Mouse (Mus musculus): Measurements from ENCODE around the gene Ube2f. TPM values are rescaled to one million over a fixed set of nuclear protein-coding genes. Genes with fewer than 3 reads are reported as not detected.

The Ube2f gene
- 60.8 and 65.7 TPM in 2 replicates for polyA plus RNA-seq (2015; fragmentation: Nextera tagmentation; extraction: Ambion mirVana)

- Histone ChIP-seq H3K9ac (ENCODE audit: low read length) (peak within 1 kb of the TSS; percentile 95), H3K4me3 (ENCODE audit: low read length) (peak within 1 kb of the TSS; percentile 98), H3K4me1 (replicated peaks; ENCODE audit: control insufficient read depth, insufficient read depth, low read length) (peaks cover 18% of the 10 kb centered on the region), H3K9me3 (ENCODE audit: control insufficient read depth, low read length) (no peaks in the 10 kb centered on the region), H3K36me3 (ENCODE audit: control insufficient read depth, insufficient read depth, low read length) (peaks cover 4% of the 10 kb centered on the region; the same call in 1 of the 2 replicates), H3K4me2 (ENCODE audit: low read depth, low read length) (peak within 1 kb of the TSS; percentile 94), H3K27ac (ENCODE audit: low read length) (peak within 1 kb of the TSS; percentile 78), H3K27me3 (ENCODE audit: control insufficient read depth, insufficient read depth, low read depth, low read length) (no peaks in the 10 kb centered on the region)
- peak; percentile 100 for ATAC-seq (ENCODE audit: low read depth)
- WGBS = under 1% methylated on average over 43 of the region's 43 CpGs
Measured at GRCm38 (mm10) chr1:91249564-91250414, at the start of gene Ube2f. Gene Ube2f, plus strand, starts transcription at chr1:91250304.

GRCm38 (mm10) chr1:91201122-91201521 is 49.0 kb upstream of the Ube2f start:
- Histone ChIP-seq H3K36me3 (ENCODE audit: control insufficient read depth, insufficient read depth, low read length) (no peaks in the 10 kb centered on the region), H3K9ac (ENCODE audit: low read length) (no peak overlapping the region), H3K4me1 (replicated peaks; ENCODE audit: control insufficient read depth, insufficient read depth, low read length) (no peaks in the 10 kb centered on the region), H3K27ac (ENCODE audit: low read length) (no peak overlapping the region), H3K27me3 (ENCODE audit: control insufficient read depth, insufficient read depth, low read depth, low read length) (no peaks in the 10 kb centered on the region), H3K4me2 (ENCODE audit: low read depth, low read length) (no peak overlapping the region), H3K4me3 (ENCODE audit: low read length) (no peak overlapping the region), H3K9me3 (ENCODE audit: control insufficient read depth, low read length) (no peaks in the 10 kb centered on the region)
- WGBS = 51% methylated on average over 3 of the region's 3 CpGs
- no peak for ATAC-seq (ENCODE audit: low read depth)

- H3K27ac ChIP-seq (ENCODE audit: low read length) = no peak overlapping the region
Measured at GRCm38 (mm10) chr1:91204221-91204765, 45.8 kb upstream of the Ube2f start.

GRCm38 (mm10) chr1:91205651-91206050 is 44.5 kb upstream of the Ube2f start:
- Histone ChIP-seq H3K9me3 (ENCODE audit: control insufficient read depth, low read length) (no peaks in the 10 kb centered on the region), H3K27ac (ENCODE audit: low read length) (no peak overlapping the region), H3K36me3 (ENCODE audit: control insufficient read depth, insufficient read depth, low read length) (no peaks in the 10 kb centered on the region), H3K9ac (ENCODE audit: low read length) (no peak overlapping the region), H3K4me3 (ENCODE audit: low read length) (no peak overlapping the region), H3K27me3 (ENCODE audit: control insufficient read depth, insufficient read depth, low read depth, low read length) (no peaks in the 10 kb centered on the region), H3K4me2 (ENCODE audit: low read depth, low read length) (no peak overlapping the region), H3K4me1 (replicated peaks; ENCODE audit: control insufficient read depth, insufficient read depth, low read length) (no peaks in the 10 kb centered on the region)
- no peak for ATAC-seq (ENCODE audit: low read depth)
- 69% methylated on average over 6 of the region's 6 CpGs for WGBS

More at GRCm38 (mm10) chr1:91204221-91204765, 45.8 kb upstream of the Ube2f start:
- no peak for ATAC-seq (ENCODE audit: low read depth)
- Histone ChIP-seq H3K4me2 (ENCODE audit: low read depth, low read length) (no peak overlapping the region), H3K9me3 (ENCODE audit: control insufficient read depth, low read length) (no peaks in the 10 kb centered on the region), H3K27me3 (ENCODE audit: control insufficient read depth, insufficient read depth, low read depth, low read length) (no peaks in the 10 kb centered on the region), H3K4me1 (replicated peaks; ENCODE audit: control insufficient read depth, insufficient read depth, low read length) (no peaks in the 10 kb centered on the region), H3K36me3 (ENCODE audit: control insufficient read depth, insufficient read depth, low read length) (no peaks in the 10 kb centered on the region), H3K4me3 (ENCODE audit: low read length) (no peak overlapping the region), H3K9ac (ENCODE audit: low read length) (no peak overlapping the region)
- 74% methylated on average over 5 of the region's 5 CpGs for WGBS

GRCm38 (mm10) chr1:91206336-91206735 is 43.8 kb upstream of the Ube2f start:
- H3K9ac ChIP-seq (ENCODE audit: low read length) = no peak overlapping the region
- no peak overlapping the region for H3K27ac ChIP-seq (ENCODE audit: low read length)
- H3K4me3 ChIP-seq (ENCODE audit: low read length) = no peak overlapping the region
- no peak for ATAC-seq (ENCODE audit: low read depth)
- 0 out of 2 replicates have a peak, but pooled peaks cover under 1% of the 10 kb centered on the region for H3K4me1 ChIP-seq (replicated peaks; ENCODE audit: control insufficient read depth, insufficient read depth, low read length)
- no peaks in the 10 kb centered on the region for H3K9me3 ChIP-seq (ENCODE audit: control insufficient read depth, low read length)
- H3K36me3 ChIP-seq (ENCODE audit: control insufficient read depth, insufficient read depth, low read length) = no peaks in the 10 kb centered on the region
- H3K27me3 ChIP-seq (ENCODE audit: control insufficient read depth, insufficient read depth, low read depth, low read length) = no peaks in the 10 kb centered on the region
- 77% methylated on average over 8 of the region's 8 CpGs for WGBS
- H3K4me2 ChIP-seq (ENCODE audit: low read depth, low read length) = no peak overlapping the region

- WGBS = 62% methylated on average over 5 of the region's 5 CpGs
- H3K36me3 ChIP-seq (ENCODE audit: control insufficient read depth, insufficient read depth, low read length) = no peaks in the 10 kb centered on the region
- no peaks in the 10 kb centered on the region for H3K27me3 ChIP-seq (ENCODE audit: control insufficient read depth, insufficient read depth, low read depth, low read length)
- ATAC-seq (ENCODE audit: low read depth) = no peak
- H3K4me2 ChIP-seq (ENCODE audit: low read depth, low read length) = no peak overlapping the region
- H3K4me1 ChIP-seq (replicated peaks; ENCODE audit: control insufficient read depth, insufficient read depth, low read length) = 0 out of 2 replicates have a peak, but pooled peaks cover 5% of the 10 kb centered on the region
- H3K9ac ChIP-seq (ENCODE audit: low read length) = no peak overlapping the region
- no peaks in the 10 kb centered on the region for H3K9me3 ChIP-seq (ENCODE audit: control insufficient read depth, low read length)
- H3K27ac ChIP-seq (ENCODE audit: low read length) = no peak overlapping the region
- no peak overlapping the region for H3K4me3 ChIP-seq (ENCODE audit: low read length)
Measured at GRCm38 (mm10) chr1:91206873-91207272, 43.2 kb upstream of the Ube2f start.

GRCm38 (mm10) chr1:91207334-91208074 is 42.6 kb upstream of the Ube2f start:
- no peak overlapping the region for H3K4me2 ChIP-seq (ENCODE audit: low read depth, low read length)
- no peak overlapping the region for H3K4me3 ChIP-seq (ENCODE audit: low read length)
- 0 out of 2 replicates have a peak, but pooled peaks cover 5% of the 10 kb centered on the region for H3K4me1 ChIP-seq (replicated peaks; ENCODE audit: control insufficient read depth, insufficient read depth, low read length)
- H3K9me3 ChIP-seq (ENCODE audit: control insufficient read depth, low read length) = no peaks in the 10 kb centered on the region
- H3K9ac ChIP-seq (ENCODE audit: low read length) = no peak overlapping the region
- ATAC-seq (ENCODE audit: low read depth) = no peak
- 67% methylated on average over 3 of the region's 3 CpGs for WGBS
- H3K27ac ChIP-seq (ENCODE audit: low read length) = no peak overlapping the region
- no peaks in the 10 kb centered on the region for H3K27me3 ChIP-seq (ENCODE audit: control insufficient read depth, insufficient read depth, low read depth, low read length)
- no peaks in the 10 kb centered on the region for H3K36me3 ChIP-seq (ENCODE audit: control insufficient read depth, insufficient read depth, low read length)

GRCm38 (mm10) chr1:91209343-91209742 is 40.8 kb upstream of the Ube2f start:
- 0 out of 2 replicates have a peak, but pooled peaks cover 5% of the 10 kb centered on the region for H3K4me1 ChIP-seq (replicated peaks; ENCODE audit: control insufficient read depth, insufficient read depth, low read length)
- ATAC-seq (ENCODE audit: low read depth) = peak; percentile 63
- H3K36me3 ChIP-seq (ENCODE audit: control insufficient read depth, insufficient read depth, low read length) = no peaks in the 10 kb centered on the region
- WGBS = 63% methylated on average over 6 of the region's 6 CpGs
- no peak overlapping the region for H3K4me2 ChIP-seq (ENCODE audit: low read depth, low read length)
- no peaks in the 10 kb centered on the region for H3K27me3 ChIP-seq (ENCODE audit: control insufficient read depth, insufficient read depth, low read depth, low read length)
- no peaks in the 10 kb centered on the region for H3K9me3 ChIP-seq (ENCODE audit: control insufficient read depth, low read length)
- H3K27ac ChIP-seq (ENCODE audit: low read length) = peak overlapping the region; percentile 51
- no peak overlapping the region for H3K4me3 ChIP-seq (ENCODE audit: low read length)
- H3K9ac ChIP-seq (ENCODE audit: low read length) = no peak overlapping the region

GRCm38 (mm10) chr1:91209785-91210184 is 40.3 kb upstream of the Ube2f start:
- Histone ChIP-seq H3K4me3 (ENCODE audit: low read length) (no peak overlapping the region), H3K9ac (ENCODE audit: low read length) (no peak overlapping the region), H3K9me3 (ENCODE audit: control insufficient read depth, low read length) (no peaks in the 10 kb centered on the region), H3K36me3 (ENCODE audit: control insufficient read depth, insufficient read depth, low read length) (no peaks in the 10 kb centered on the region), H3K27me3 (ENCODE audit: control insufficient read depth, insufficient read depth, low read depth, low read length) (no peaks in the 10 kb centered on the region), H3K4me1 (replicated peaks; ENCODE audit: control insufficient read depth, insufficient read depth, low read length) (0 out of 2 replicates have a peak, but pooled peaks cover 5% of the 10 kb centered on the region), H3K27ac (ENCODE audit: low read length) (peak overlapping the region; percentile 51), H3K4me2 (ENCODE audit: low read depth, low read length) (no peak overlapping the region)
- WGBS = 59% methylated on average over 6 of the region's 6 CpGs
- ATAC-seq (ENCODE audit: low read depth) = no peak

Data from lung, embryonic 16.5 days (tissue).